Mouse (Mus musculus) testis, adult 2 months (tissue): ENCODE measurements around the gene Akap10.

Experiments used
- CTCF ChIP-seq: fragments of 200-500 bp; IDR thresholded peaks from 2 replicates; pipeline ENCODE4 v1.5.1; 2012; ENCODE audit warnings: low read depth, mild to moderate bottlenecking, inconsistent platforms, low read length, moderate library complexity; ENCODE audit not compliant: control insufficient read depth, insufficient read depth, insufficient replicate concordance
- POLR2A ChIP-seq: fragments of 200-500 bp; IDR thresholded peaks from 2 replicates; pipeline ENCODE4 v1.6.1; 2012; ENCODE audit warnings: low read depth, mild to moderate bottlenecking, inconsistent platforms, low read length, moderate library complexity; ENCODE audit not compliant: control insufficient read depth

GRCm38 (mm10) chr11:61879921-61880320, 50.1 kb downstream of the Akap10 start:
- no peak for TF ChIP-seq CTCF
- no peak for TF ChIP-seq POLR2A
